Mouse (Mus musculus): Measurements from ENCODE around the gene Atg16l1.

GRCm38 (mm10) chr1:87712614-87712971, 43.1 kb upstream of the Atg16l1 start:
- TF ChIP-seq CTCF (IDR thresholded peaks at IDR 0.05; ENCODE audit: extremely low read depth, insufficient read length, insufficient replicate concordance, low read depth, low read length) (no peak), POLR2A (IDR thresholded peaks at IDR 0.05; ENCODE audit: low read depth, low read length) (no peak)

Measured in small intestine, adult 2 months (tissue).